Mouse (Mus musculus) hindbrain, embryonic 10.5 days (tissue): ENCODE data around the gene Pspc1. TPM values are rescaled to one million over a fixed set of nuclear protein-coding genes. Genes with fewer than 3 reads are reported as not detected.
A peak's percentile ranks its signal among the peaks of the same experiment; 100 is the strongest.
"Not testable (repeated sequence)": the region's sequence is repeated elsewhere in the genome, so short reads cannot be mapped to it uniquely, and the experiment has no call there.

Source experiments
- DNase-seq: peaks from one replicate; pipeline ENCODE4 v3.0.0-alpha.2; 2017; ENCODE audit warnings: low spot score
- H3K27ac ChIP-seq: fragments of 300-500 bp; sonication (generic); 2 replicates; pipeline ENCODE4 v1.5.1; 2016; ENCODE audit warnings: mild to moderate bottlenecking, moderate library complexity
- H3K27me3 ChIP-seq: fragments of 300-500 bp; sonication (generic); 2 replicates; pipeline ENCODE4 v1.6.1; 2016; ENCODE audit warnings: mild to moderate bottlenecking; ENCODE audit not compliant: poor library complexity, insufficient read depth, severe bottlenecking
- H3K36me3 ChIP-seq: fragments of 300-500 bp; sonication (generic); 2 replicates; pipeline ENCODE4 v1.6.1; 2016; ENCODE audit warnings: mild to moderate bottlenecking, moderate library complexity
- H3K4me1 ChIP-seq: fragments of 300-500 bp; sonication (generic); replicated peaks from 2 replicates; pipeline ENCODE4 v1.6.1; 2016; ENCODE audit warnings: mild to moderate bottlenecking
- H3K4me3 ChIP-seq: fragments of 300-500 bp; sonication (generic); 2 replicates; pipeline ENCODE4 v1.5.1; 2016; ENCODE audit warnings: mild to moderate bottlenecking, moderate library complexity
- H3K9me3 ChIP-seq: fragments of 300-500 bp; sonication (generic); 2 replicates; pipeline ENCODE4 v1.6.1; 2016; ENCODE audit warnings: mild to moderate bottlenecking, moderate library complexity
- WGBS: fragments of 180-500 bp; shearing (Covaris S2); methylation state at CpG from one replicate; pipeline ENCODE4 v1.1.7; 2016; 5-methylcytosine and 5-hydroxymethylcytosine counted together
- polyA plus RNA-seq: library from polyadenylated mRNA; unstranded; fragments of >200 nt; fragmentation: Nextera tagmentation; extraction: Ambion mirVana; gene quantifications from 2 replicates; pipeline ENCODE4 v1.2.1, GENCODE M21; 2016

Pspc1 gene
- polyA plus RNA-seq, result 36.2 and 43.9 TPM in 2 replicates

DNA sequence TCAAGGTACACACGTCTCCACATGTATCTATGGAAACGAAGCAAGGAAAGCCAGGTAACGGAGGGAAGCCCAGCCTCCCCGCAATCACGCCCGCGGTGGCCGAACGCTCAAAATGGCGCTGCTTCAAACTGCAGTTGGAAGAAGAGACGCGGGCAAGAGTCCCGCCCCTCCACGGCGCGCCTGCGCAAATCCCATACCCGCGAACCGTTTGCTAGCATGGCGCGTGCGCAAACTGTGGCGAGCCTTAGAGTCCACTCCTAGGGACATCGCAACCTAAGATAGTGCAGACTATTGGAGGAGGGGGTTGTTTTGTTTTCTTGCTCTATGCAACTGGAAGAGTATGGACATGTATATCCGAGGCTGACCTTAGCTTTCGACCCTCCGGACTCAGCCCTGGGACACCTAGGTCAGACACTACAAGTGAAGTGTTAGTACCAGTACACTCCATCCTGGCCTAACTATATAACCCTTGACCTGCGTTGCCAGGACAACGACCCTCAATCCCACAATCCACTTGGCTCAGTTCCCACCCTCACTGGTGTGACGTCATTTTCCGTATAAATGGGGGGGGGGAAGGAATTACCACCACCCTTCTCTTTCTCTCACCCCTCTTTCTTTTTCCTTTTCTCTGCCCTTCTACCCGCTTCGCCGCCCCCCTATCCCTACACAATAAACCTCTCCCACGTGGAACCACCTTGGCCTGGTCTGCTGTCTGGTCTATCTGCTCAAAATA lies at the start of gene Pspc1:
Pspc1 (minus strand) TSS at position 117 of the 733 bp plus-strand sequence.
- H3K36me3 ChIP-seq, result peaks cover 17% of the 10 kb centered on the region; the same call in 1 of the 2 replicates
- peak within 1 kb of the TSS; percentile 97 for H3K4me3 ChIP-seq
- no peaks in the 10 kb centered on the region for H3K27me3 ChIP-seq
- DNase-seq, result peak; percentile 98
- peak within 1 kb of the TSS; percentile 97 for H3K27ac ChIP-seq
- under 1% methylated on average over 36 of the region's 36 CpGs for WGBS
- H3K9me3 ChIP-seq, result no peaks in the 10 kb centered on the region
- H3K4me1 ChIP-seq, result peaks cover 23% of the 10 kb centered on the region

DNA sequence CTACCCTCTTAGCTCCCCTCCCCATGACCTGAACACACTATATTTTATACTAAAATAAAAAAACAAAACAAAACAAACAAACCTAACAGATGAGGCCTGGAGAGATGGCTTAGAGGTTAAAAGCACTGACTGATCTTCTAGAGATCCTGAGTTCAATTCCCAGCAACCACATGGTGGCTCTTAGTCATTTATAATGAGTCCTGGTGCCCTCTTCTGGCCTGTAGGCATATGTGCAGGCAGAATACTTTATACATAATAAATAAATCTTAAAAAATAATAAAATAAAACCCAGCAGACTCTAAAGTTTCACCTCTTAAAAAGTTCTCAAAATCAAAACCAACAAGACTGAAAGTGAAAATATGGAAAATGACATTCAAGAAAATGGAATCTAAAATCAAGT lies 46.4 kb upstream of the Pspc1 start:
- no peaks in the 10 kb centered on the region for H3K36me3 ChIP-seq
- H3K27ac ChIP-seq, result no peak overlapping the region
- H3K4me1 ChIP-seq, result no peaks in the 10 kb centered on the region
- H3K27me3 ChIP-seq, result no peaks in the 10 kb centered on the region
- H3K4me3 ChIP-seq, result no peak overlapping the region
- no peak for DNase-seq
- H3K9me3 ChIP-seq, result 0 out of 2 replicates have a peak, but pooled peaks cover 2% of the 10 kb centered on the region

DNA sequence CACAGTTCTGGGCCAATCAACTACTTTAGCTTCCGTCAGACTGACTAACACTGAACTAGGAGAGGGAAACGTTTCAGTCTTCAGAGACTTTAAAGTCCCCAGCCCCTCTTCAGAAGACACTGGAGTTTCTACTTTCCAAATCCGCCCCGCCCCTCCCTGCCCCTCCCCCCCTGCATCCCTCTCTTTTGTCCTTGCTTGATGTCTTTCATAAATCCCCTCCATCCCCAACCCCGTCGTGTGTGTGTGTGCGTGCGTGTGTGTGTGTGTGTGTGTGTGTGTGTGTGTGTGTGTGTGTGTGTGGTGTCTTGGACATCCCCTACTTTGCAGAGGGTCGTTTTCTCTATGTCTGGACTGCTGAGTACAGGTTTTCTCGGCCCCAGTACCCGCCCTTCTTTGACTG lies 39.5 kb upstream of the Pspc1 start:
- DNase-seq, result peak; percentile 17
- Histone ChIP-seq H3K27ac (peak overlapping the region; percentile 50; the same call in 1 of the 2 replicates), H3K4me3 (peak overlapping the region; percentile 30), H3K9me3 (no peaks in the 10 kb centered on the region), H3K4me1 (peaks cover 16% of the 10 kb centered on the region), H3K36me3 (no peaks in the 10 kb centered on the region), H3K27me3 (no peaks in the 10 kb centered on the region)
- 13% methylated on average over 11 of the region's 11 CpGs for WGBS

DNA sequence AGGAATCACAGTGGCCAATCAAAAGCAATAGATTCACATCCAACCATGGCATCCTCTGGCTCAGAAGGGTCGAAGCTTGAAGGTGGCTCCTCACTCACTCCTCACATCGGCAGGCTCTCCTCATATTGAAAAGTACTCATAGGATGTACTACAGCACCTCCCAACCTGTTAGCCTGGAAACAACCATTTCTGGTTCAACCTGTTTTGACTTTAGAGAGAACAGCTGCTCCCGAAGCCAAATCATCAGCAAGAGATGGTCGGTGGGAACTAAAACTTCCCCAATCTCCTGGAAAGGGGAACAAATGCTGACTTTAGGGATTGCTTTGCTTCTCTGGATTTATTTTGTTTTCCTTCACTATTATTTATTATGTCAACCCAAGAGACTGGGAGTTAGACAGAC lies 39.0 kb upstream of the Pspc1 start:
- no peak for DNase-seq
- H3K4me1 ChIP-seq, result peaks cover 18% of the 10 kb centered on the region
- H3K9me3 ChIP-seq, result no peaks in the 10 kb centered on the region
- H3K27ac ChIP-seq, result no peak overlapping the region
- H3K27me3 ChIP-seq, result no peaks in the 10 kb centered on the region
- 80% methylated on average over 4 of the region's 4 CpGs for WGBS
- H3K4me3 ChIP-seq, result no peak overlapping the region
- H3K36me3 ChIP-seq, result no peaks in the 10 kb centered on the region

DNA sequence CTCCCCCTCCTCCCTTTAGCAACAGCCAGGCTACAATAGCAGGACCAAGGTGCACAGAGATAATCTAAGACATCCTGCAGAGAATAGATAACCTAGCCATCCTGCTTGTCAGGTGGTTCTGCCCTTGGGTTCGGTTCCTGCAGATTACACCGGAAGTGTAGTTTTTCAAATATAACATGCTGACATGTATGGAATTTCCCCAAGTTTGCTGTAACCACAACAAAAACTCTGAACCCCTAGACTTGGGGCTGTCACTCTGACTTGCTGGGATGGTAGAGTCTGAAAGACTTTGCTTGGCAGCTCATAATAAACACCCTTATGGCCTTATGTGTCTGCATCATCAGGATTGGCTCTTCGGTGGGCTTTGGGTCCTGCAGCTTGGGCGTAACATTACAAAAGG lies 38.4 kb upstream of the Pspc1 start:
- DNase-seq, result no peak
- no peaks in the 10 kb centered on the region for H3K36me3 ChIP-seq
- WGBS, result 94% methylated on average over 4 of the region's 4 CpGs
- H3K27ac ChIP-seq, result no peak overlapping the region
- H3K4me1 ChIP-seq, result peaks cover 18% of the 10 kb centered on the region
- H3K4me3 ChIP-seq, result no peak overlapping the region
- H3K27me3 ChIP-seq, result no peaks in the 10 kb centered on the region
- H3K9me3 ChIP-seq, result no peaks in the 10 kb centered on the region

DNA sequence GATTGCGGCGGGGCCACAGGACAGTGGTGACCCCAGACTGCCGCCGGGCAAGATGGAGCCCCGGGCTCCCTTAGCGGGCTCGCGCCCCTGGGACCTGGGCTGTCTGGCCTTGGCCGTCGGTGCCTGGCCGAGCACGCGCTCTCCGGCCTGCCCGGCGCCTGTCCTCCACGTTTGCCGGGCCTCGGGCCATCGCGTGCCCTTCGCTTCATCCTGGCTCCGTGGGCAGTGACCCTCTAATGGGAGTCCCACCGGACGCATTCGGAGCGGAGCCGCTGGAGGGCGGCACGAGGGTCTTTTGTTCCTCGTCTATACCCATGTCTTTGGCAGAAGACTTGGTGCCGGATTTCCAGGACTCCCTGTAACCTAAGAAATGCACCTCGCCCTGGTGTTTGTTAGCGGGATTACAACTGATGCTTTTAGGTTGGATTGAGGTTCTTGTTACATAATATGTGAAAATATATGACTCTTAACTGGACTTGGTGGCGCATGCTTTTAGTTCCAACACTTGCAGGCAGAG lies 34.5 kb upstream of the Pspc1 start:
- 2% methylated on average over 35 of the region's 35 CpGs for WGBS
- no peaks in the 10 kb centered on the region for H3K27me3 ChIP-seq
- H3K36me3 ChIP-seq, result peaks cover 21% of the 10 kb centered on the region
- H3K27ac ChIP-seq, result peak overlapping the region; percentile 97
- peak; percentile 88 for DNase-seq
- H3K9me3 ChIP-seq, result no peaks in the 10 kb centered on the region
- H3K4me1 ChIP-seq, result peaks cover 26% of the 10 kb centered on the region
- peak overlapping the region; percentile 64 for H3K4me3 ChIP-seq

DNA sequence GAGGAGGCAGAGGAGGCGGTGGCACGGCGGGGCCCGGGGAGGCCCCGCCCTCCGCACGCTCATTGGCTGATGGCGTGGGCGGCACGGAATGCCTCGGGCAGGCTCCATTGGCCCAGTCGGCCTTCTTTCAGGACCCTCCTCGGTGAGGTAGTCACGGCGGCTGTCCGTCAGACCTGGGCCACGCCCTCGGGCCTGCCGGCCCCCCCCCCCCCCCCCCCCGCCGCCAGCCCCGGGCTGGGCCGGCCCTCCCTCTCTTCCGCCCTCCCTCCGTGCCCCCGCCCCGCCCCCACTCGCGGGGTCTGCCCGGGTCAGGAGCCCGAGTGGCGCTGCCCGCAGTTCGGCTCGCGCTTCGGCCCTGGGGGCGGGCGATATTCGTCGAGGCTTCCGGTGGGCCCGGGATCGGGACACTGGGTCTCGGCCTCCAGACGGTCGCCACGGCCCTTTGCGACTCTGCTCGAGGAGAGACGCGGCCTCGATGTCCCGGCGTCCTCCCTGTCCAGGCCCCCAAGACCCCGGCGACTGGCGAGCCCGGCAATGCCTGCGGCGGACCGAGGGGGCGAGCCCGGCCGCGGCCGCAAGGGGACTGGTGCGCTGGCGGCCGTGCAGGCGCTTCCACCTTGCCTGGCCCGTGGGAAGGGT lies 33.7 kb upstream of the Pspc1 start, which contains the start of gene Zmym5:
Zmym5 (minus strand) TSS at position 16 of the 639 bp plus-strand sequence.
- H3K36me3 ChIP-seq, result peaks cover 26% of the 10 kb centered on the region
- H3K4me3 ChIP-seq, result peak within 1 kb of the TSS; percentile 76
- H3K27me3 ChIP-seq, H3K9me3 ChIP-seq: not testable (repeated sequence)
- peak within 1 kb of the TSS; percentile 97 for H3K27ac ChIP-seq
- H3K4me1 ChIP-seq, result peaks cover 22% of the 10 kb centered on the region
- WGBS, result under 1% methylated on average over 47 of the region's 72 CpGs
- DNase-seq, result peak; percentile 94

DNA sequence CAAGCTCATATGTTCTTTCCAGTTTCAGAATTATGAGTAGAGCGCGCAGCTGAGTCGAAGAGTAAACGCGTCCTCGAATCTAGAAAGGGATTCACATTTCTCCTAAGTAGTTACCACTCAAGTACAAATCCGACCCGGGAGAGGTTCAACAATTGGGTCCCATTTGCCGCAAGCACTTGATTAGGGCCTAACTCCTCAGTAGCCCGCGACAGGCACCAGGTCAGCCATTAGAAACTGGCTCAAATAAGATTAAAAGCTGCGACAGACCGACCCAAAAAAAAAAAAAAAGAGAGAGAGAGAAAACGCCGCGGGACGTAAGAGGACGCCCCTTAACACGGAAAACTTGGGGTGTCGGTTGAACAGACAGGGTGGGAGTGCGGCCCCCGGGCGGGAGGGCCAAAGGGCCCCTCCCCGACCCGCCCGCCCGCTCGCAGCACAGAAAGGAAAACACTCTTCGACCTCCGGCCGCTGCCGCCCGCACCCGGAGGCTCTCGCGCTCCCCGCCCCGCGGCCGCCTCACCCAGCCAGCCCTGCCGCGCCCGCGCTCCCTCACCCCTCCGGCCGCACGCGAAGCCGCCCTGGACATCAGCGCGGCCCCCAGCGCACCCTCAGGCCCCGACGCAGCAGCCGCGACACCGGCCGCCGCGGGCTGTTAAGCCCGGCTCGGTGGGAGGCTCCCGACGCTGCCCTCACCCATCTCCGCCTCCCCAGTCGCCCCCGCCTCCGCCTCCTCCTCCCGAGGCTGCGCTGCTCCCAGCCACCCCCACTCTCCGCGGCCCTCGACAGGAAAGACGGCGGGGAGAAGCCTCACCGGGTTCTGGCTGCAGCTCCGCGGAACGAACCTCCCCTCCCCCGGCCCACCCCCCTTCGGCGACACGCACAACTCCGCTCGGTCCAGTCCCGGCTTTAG lies 32.9 kb upstream of the Pspc1 start:
- Histone ChIP-seq H3K4me1 (peaks cover 22% of the 10 kb centered on the region), H3K36me3 (peaks cover 32% of the 10 kb centered on the region), H3K27ac (peak overlapping the region; percentile 91), H3K4me3 (peak overlapping the region; percentile 76)
- 1% methylated on average over 49 of the region's 86 CpGs for WGBS
- H3K9me3 ChIP-seq, H3K27me3 ChIP-seq: not testable (repeated sequence)
- DNase-seq, result peak; percentile 56

DNA sequence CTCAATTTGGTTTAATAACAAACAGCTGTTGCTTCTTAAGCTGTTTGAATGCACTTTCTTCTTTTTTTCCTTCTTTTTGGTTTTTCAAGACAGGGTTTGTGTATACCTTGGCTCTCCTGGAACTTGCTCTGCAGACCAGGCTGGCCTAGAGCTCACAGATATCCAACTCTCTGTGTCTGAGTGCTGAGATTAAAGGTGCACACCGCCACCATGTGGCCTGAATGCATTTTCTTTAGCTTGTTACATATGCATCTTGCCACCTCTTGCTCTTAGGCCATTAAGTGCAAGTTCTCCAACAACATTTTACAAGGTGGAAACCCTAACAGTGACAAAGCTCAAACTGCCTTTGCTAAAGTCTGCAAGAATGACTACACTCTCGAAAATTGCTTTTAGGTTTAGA lies 15.1 kb upstream of the Pspc1 start:
- Histone ChIP-seq H3K4me3 (no peak overlapping the region), H3K27me3 (no peaks in the 10 kb centered on the region), H3K27ac (no peak overlapping the region), H3K4me1 (no peaks in the 10 kb centered on the region), H3K36me3 (peaks cover 68% of the 10 kb centered on the region), H3K9me3 (no peaks in the 10 kb centered on the region)
- peak; percentile 58 for DNase-seq
- WGBS, result 47% methylated on average over 2 of the region's 2 CpGs

DNA sequence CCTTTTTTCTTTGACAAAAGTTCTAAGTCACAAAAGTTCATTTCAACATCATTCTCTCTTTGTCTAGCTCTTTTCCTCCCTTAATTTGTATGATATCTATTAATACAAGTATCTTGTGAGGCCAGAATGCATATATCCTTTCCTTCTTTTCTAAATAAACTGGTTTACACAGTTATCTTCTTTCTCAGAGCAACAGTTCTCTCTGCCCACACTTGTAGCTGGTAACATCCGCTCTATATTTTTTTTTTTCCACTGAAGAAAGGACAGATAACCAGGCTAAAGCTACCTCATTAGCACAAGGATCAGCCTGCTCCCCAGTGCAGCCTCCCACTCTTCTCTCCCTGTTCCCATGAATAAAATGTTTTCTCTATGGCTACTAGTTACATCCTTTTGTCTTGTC lies 6.5 kb upstream of the Pspc1 start:
- no peaks in the 10 kb centered on the region for H3K27me3 ChIP-seq
- H3K4me3 ChIP-seq, result no peak overlapping the region
- no peak overlapping the region for H3K27ac ChIP-seq
- WGBS, result 78% methylated on average over 1 of the region's 1 CpGs
- no peaks in the 10 kb centered on the region for H3K4me1 ChIP-seq
- H3K36me3 ChIP-seq, result no peaks in the 10 kb centered on the region
- no peak for DNase-seq
- no peaks in the 10 kb centered on the region for H3K9me3 ChIP-seq

DNA sequence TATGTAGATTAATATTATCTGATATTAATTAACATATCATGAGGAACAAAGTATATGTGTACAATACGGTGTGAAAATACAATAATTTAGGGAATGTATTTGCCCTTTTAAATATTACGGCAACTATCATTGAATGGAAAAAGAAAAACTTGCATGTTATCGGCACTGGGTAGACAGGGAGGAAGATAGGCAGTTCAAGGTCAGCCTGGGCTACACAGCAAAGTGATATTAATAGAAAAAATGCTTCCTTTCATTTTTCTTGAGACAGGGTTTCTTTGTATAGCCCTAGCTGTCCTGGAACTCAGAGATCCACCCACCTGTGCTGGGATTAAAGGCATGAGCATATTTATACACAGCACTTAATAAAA lies 801 bp upstream of the Pspc1 start:
- Histone ChIP-seq H3K9me3 (no peaks in the 10 kb centered on the region), H3K27ac (peak overlapping the region; percentile 97), H3K4me1 (peaks cover 20% of the 10 kb centered on the region), H3K4me3 (peak overlapping the region; percentile 97), H3K36me3 (peaks cover 13% of the 10 kb centered on the region; the same call in 1 of the 2 replicates), H3K27me3 (no peaks in the 10 kb centered on the region)
- no peak for DNase-seq
- 54% methylated on average over 3 of the region's 3 CpGs for WGBS

DNA sequence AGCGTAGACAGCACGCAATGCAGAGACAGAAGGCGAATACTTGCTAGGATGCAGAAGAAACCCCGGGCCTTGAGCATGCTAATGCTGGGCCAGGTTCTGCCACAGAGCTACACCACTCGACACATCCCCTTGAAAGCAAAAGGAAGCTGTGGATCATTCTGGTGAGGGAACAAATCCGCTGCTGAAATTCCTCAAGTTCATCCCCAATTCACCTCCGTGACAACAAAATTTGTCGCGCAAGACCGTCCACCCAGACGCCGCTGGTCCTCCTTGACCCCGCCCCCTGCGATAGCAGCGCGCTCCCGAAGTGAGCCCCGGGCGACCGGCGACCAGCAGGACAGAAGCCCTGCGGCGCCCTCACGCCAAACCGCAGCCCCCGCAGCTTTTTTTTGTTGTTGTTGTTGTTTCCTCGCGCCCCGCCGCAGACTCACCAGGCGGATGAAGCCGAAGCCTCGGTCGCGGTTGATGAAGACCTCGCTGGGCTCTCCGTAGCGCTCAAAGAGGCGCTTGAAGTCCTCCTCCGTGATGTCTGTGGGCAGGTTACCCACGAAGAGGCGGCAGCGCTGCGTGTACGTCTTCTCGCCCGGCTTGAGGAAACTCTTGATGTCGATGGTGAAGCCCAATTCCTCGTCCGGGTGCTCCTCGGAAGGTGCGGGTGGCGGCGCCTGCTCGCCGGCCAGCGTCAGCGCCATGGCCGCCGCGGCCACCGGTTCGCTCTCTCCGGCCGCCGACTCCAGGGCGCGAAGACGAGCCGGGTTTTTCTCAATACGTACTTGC lies 568 bp downstream of the Pspc1 start:
- DNase-seq, result peak; percentile 68
- Histone ChIP-seq H3K4me3 (peak overlapping the region; percentile 97), H3K36me3 (peaks cover 24% of the 10 kb centered on the region; the same call in 1 of the 2 replicates), H3K9me3 (no peaks in the 10 kb centered on the region), H3K27me3 (no peaks in the 10 kb centered on the region), H3K4me1 (peaks cover 23% of the 10 kb centered on the region), H3K27ac (peak overlapping the region; percentile 97)
- WGBS, result under 1% methylated on average over 71 of the region's 71 CpGs
